Mouse (Mus musculus): ENCODE data around the gene Pax4.

- TF ChIP-seq CTCF (IDR thresholded peaks at IDR 0.05; ENCODE audit: extremely low read depth, insufficient read length, insufficient replicate concordance, low read depth, low read length) (no peak), POLR2A (IDR thresholded peaks at IDR 0.05; ENCODE audit: low read depth, low read length) (no peak)
Observed at GRCm38 (mm10) chr6:28429870-28430269, 19.3 kb downstream of the Pax4 start.

Measured in small intestine, adult 2 months (tissue).